Mouse (Mus musculus): ENCODE data around the gene Rnf150.

Gene Rnf150

DNA sequence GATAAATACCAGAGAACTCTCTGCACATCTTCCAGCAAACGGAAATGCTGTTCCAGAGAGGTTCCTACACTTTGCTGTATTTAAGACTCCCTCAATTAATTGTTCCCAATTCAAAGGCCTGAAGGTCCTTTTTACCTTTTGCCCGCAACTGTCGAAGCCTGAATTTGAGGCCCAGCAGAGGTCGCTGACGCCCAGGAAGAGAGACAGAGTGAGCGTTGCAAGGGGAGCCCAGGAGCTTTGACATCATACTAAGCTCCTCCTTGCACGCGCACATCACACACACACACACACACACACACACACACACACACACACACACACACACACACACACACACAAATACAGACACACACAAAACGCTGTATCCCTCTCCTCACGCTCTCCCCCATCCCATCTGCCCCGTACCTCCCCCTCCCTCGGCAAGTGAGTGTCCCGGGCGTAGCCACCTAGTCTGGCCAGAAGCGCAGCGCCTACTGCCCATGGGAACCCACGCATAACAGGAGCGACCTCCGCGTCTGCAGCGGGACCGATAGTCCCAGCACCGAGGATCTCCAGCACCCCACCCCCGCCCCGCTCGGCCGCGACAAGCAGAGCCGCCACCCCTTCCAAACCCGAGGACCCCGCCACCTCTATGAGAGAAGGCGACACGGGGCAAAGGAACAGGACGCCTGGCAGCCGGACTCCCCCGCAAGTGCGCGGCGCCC is at the start of gene Rnf150:
Gene Rnf150 (plus strand): TSS at position 316 of the 704 bp plus-strand sequence.
- DNase-seq (ENCODE audit: low spot score in 2 of 2), result peak; percentile 69 to 78

GRCm38 (mm10) chr8:82826135-82827046 is 36.8 kb upstream of the Rnf150 start:
- no peak for DNase-seq (ENCODE audit: low spot score in 2 of 2)

- no peak for DNase-seq (ENCODE audit: low spot score in 2 of 2)
These were observed 22.7 kb upstream of the Rnf150 start for GRCm38 (mm10) chr8:82840415-82840814.

GRCm38 (mm10) chr8:82840963-82841362 is 22.2 kb upstream of the Rnf150 start:
- no peak for DNase-seq (ENCODE audit: low spot score in 2 of 2)

- DNase-seq (ENCODE audit: low spot score in 2 of 2), result no peak
These were observed 21.5 kb upstream of the Rnf150 start for GRCm38 (mm10) chr8:82841520-82842142.

DNA sequence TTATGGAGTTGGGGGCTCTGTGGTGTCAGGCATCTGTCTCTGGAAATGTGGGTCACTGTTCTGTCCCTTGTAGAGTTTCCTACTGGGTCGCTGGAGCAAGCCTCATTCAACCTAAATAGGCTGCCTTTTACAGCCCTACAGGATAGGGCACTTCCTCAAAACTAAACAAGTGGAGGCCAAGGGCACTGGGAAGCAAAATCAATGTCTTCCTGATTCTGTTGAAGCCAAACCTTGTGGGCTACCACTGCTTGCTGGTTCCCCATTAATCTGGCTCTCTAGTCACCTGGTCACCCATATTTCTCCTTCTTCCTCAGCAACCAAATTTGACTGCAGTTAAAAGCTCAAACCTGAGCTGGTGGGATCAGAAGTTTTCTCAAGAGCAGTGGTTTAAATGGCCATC is 19.5 kb upstream of the Rnf150 start:
- no peak for DNase-seq (ENCODE audit: low spot score in 2 of 2)

GRCm38 (mm10) chr8:82844413-82844812 is 18.7 kb upstream of the Rnf150 start:
- no peak for DNase-seq (ENCODE audit: low spot score in 2 of 2)

DNA sequence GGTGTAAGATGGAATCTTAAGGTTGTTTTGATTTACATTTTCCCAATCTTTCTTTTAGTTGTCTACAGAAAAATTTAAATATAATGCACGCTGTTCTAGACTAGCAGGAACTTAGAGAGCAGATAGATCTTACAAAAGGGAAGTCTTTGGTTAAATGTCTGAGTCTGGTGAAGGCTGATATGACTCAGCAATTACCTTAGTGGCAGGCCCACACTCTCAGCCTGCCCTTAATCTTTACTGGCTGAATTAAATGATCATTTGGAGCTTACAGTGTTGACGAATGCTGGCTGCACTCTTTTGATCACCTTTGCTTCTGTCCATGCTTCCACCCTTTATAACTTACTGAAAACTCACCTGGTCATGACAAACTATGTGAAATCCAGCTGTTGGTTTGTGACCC is 17.1 kb upstream of the Rnf150 start:
- no peak for DNase-seq (ENCODE audit: low spot score in 2 of 2)

GRCm38 (mm10) chr8:82846730-82847129 is 16.4 kb upstream of the Rnf150 start:
- DNase-seq (ENCODE audit: low spot score in 2 of 2), result no peak

DNA sequence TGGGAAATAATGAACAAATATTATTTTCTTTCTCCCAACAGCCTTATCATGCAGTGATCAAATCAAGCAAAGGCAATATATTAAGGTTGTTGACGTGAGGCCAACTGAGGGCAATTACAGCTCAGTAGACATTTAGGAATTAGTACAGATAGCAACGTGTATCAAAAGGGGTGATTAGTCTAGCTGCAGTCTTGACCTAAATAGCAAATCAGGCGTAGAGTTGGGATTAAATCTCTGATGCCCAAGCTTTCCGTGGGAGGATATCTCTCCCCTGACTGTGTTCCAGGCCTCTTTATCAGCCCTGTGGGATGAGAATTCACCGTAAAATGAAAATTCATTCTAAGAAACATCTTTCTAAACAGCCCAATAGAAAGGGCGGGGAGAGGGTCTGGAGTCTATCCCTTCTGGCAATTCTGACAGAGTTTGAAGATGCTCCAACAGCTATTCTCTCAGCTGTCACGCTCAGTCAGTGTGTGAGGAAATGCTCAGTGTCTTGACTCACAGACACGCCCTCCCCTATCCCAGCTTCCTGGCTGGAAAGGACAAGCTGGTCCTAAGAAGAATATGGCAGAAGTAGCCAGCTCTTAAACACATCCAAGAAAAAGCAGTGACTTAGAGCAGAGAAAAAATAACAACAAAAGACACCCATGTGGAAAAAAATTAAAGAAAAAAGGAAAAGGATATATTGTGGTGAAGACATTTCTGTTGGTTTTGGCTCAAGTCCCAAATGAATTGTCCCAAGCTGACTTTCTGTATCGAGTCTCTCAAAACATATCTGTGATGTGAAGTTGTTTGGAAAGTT is 4.4 kb upstream of the Rnf150 start:
- DNase-seq (ENCODE audit: low spot score in 2 of 2), result no peak

GRCm38 (mm10) chr8:82859343-82859620 is 3.9 kb upstream of the Rnf150 start:
- DNase-seq (ENCODE audit: low spot score in 2 of 2), result no peak

DNA sequence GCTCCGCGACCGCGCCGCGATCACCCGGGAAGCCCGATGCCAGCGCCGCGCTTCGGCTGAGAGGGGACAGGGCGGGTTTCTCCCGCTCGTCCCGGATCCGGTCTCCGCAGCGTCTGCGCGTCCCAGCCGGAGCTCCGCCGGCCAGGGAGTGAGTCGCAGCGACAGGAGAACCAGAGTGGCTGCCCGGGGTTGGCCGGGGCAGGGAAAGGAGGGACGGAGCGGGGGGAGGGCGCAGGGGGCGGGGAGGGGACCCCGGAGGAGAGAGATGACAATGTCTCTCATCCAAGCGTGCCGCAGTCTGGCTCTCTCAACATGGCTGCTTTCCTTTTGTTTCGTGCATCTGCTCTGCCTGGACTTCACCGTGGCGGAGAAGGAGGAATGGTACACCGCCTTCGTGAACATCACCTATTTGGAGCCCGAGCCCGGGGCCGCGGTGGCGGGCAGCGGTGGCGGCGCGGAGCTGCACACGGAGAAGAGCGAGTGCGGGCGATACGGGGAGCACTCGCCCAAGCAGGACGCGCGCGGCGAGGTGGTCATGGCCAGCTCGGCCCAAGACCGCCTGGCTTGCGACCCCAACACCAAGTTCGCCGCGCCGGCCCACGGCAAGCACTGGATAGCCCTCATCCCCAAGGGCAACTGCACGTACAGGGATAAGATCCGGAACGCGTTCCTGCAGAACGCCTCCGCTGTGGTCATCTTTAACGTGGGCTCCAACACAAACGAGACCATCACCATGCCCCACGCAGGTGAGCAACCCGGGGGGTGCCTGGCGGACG is 777 bp downstream of the Rnf150 start:
- DNase-seq (ENCODE audit: low spot score in 2 of 2), result peak; percentile 31 to 52

GRCm38 (mm10) chr8:82864521-82864818 is 1.3 kb downstream of the Rnf150 start:
- peak in 1 of 2 experiments; percentile 19 for DNase-seq (ENCODE audit: low spot score in 2 of 2)

DNA sequence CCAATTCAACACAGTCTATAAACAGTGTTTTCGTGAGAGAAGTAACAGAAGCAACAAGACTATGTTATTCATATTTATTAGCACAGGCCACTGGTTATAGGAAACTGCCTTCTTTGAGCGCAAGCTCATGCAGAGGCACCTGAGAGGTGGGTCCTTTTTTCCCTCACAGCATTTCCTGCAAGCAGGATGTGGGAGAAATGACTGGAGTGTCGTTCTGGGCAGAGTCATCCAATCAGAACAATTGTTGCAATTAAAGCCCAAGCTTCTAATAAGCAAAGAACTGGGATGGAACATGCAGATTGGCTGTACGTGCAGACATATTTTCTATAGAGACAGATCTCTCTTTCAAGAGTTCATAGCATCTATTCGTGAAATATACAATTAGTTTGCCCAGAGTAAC is 2.1 kb downstream of the Rnf150 start:
- DNase-seq (ENCODE audit: low spot score in 2 of 2), result no peak

GRCm38 (mm10) chr8:82866251-82866650 is 3.1 kb downstream of the Rnf150 start:
- DNase-seq (ENCODE audit: low spot score in 2 of 2), result no peak

- DNase-seq (ENCODE audit: low spot score in 2 of 2), result no peak
These were observed 7.8 kb downstream of the Rnf150 start for GRCm38 (mm10) chr8:82870840-82871490.

DNA sequence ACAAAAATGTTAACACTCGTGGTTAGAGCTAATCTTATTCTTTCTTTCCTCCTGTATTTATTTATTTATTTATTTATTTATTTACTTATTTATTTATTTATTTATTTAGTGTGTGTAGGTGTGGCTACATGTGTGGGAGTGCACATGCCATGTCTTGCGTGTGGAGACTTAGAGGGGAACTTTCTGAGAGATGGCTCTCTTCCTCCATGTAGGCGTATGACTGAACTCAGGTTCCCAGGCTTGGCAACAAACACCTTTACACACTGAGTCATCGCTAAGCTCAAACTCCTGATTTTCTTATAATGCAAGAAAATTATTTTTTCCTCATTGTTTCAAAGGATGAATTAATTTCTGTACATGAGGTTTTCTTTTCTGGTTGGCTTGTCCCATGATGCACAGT is 8.8 kb downstream of the Rnf150 start:
- no peak for DNase-seq (ENCODE audit: low spot score in 2 of 2)

- no peak for DNase-seq (ENCODE audit: low spot score in 2 of 2)
These were observed 10.9 kb downstream of the Rnf150 start for GRCm38 (mm10) chr8:82874102-82874501.

DNA sequence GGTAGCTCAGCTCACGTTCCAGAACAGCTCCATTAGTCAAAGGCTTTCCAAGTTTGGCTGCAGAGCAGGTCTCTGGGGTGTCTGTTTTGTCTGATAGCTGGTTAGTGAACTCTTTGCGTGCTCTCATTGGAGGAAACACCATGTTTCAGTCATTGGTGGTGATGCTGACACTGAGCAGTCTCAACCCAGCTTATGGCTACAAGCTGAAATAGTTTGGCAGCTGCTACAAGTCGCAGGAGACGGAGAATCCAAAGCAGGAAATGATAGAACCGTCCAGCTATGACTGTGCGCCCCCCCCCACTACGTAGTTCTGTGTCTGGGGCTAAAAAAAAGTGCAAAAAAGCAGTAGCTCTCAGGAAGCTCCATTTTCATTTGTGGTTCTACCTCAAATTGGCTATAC is 12.0 kb downstream of the Rnf150 start:
- DNase-seq (ENCODE audit: low spot score in 2 of 2), result no peak

DNA sequence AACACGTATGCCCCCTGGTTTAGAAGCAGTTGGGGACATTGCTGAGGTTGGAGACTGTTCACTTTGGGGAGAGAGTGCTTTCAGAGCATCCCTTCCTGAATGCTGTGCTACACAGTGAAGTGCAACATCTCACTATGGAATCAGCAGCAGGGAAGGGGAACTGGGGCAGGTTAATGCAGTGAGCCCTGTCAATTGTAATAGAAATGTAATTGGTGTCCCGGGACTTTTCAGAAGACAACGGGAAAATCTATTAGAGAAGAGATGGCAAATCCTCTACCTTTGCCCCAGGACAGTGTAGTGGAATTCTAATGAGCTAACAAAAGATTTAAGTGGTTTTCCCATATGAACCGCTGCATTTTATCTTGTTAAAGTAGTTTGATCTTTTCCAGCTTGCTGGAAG is 21.3 kb downstream of the Rnf150 start:
- DNase-seq (ENCODE audit: low spot score in 2 of 2), result no peak

- DNase-seq (ENCODE audit: low spot score in 2 of 2), result no peak
These were observed 24.1 kb downstream of the Rnf150 start for GRCm38 (mm10) chr8:82887234-82887633.

All from frontal cortex, postnatal 25 days (tissue).